Comparison of ENCODE assay signal across 24 mouse cellular contexts in the genomic region with DNA sequence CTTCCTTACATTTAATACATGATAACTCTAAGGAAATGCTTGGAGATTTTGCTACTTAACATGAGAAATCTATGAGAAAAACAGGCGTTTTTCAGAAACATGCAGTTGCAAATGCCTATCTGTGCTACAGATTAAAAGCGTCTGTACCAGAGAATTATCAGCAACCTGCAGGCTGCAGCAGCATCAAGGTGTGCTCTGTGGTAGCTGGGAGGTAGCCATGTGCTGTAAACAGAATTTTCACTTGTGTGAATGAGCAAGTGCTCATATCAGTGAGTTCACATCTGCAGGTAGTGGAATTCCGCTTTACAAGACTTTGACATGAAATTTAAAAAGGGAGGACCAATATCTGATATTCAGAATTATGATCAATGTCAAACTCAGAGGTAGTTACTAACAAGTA. TPM values are rescaled to one million over a fixed set of nuclear protein-coding genes. Genes with fewer than 3 reads are reported as not detected.
DNase-seq lines count a peak whose midpoint lies in the region; ATAC-seq and TF ChIP-seq lines count a peak whose summit lies in the region.
"Had no signal": no experiment of that assay in that cellular context is flagged by ENCODE, and none has a peak within 500 bp of the region (broad histone marks: within the 10 kb centered on the region; RNA-seq: fewer than 3 reads in every experiment).

No protein-coding gene starts in this region.

- no peak for TF ChIP-seq EP300 in lung, postnatal 0 days (IDR thresholded peaks at IDR 0.05)

- H3K4me1 ChIP-seq in liver, embryonic 12.5 days = peaks cover 7% of the 10 kb centered on the region; the same call in 1 of the 2 replicates
- peaks cover 6% of the 10 kb centered on the region; the same call in 1 of the 2 replicates for H3K4me1 ChIP-seq in liver, embryonic 15.5 days (replicated peaks)
- no peaks in the 10 kb centered on the region for H3K4me1 ChIP-seq in lung, postnatal 0 days (ENCODE audit: insufficient read depth, low read depth, low read length)
- no peaks in the 10 kb centered on the region for H3K4me1 ChIP-seq in hindbrain, embryonic 13.5 days (replicated peaks)
- H3K4me1 ChIP-seq: embryonic facial prominence, embryonic 13.5 days; forebrain, embryonic 12.5 days; forebrain, embryonic 15.5 days; hindbrain, embryonic 12.5 days had no signal

- no peak overlapping the region for H3K9ac ChIP-seq in liver, embryonic 12.5 days
- no peak overlapping the region for H3K9ac ChIP-seq in liver, embryonic 15.5 days
- H3K9ac ChIP-seq in lung, postnatal 0 days (replicated peaks; ENCODE audit: low read depth) = no peak overlapping the region
- no peak overlapping the region for H3K9ac ChIP-seq in hindbrain, embryonic 13.5 days
- H3K9ac ChIP-seq: embryonic facial prominence, embryonic 13.5 days; forebrain, embryonic 12.5 days; forebrain, embryonic 15.5 days; hindbrain, embryonic 12.5 days had no signal

- H3K4me3 ChIP-seq in liver, embryonic 12.5 days = no peak overlapping the region
- no peak overlapping the region for H3K4me3 ChIP-seq in liver, embryonic 15.5 days (replicated peaks)
- H3K4me3 ChIP-seq in lung, postnatal 0 days (ENCODE audit: low read depth, low read length) = no peak overlapping the region
- H3K4me3 ChIP-seq in hindbrain, embryonic 13.5 days = no peak overlapping the region
- H3K4me3 ChIP-seq: embryonic facial prominence, embryonic 10.5 days; embryonic facial prominence, embryonic 13.5 days; erythroblast, embryonic 14.5 days; forebrain, embryonic 12.5 days; forebrain, embryonic 15.5 days; hindbrain, embryonic 12.5 days had no signal

- H3K9me3 ChIP-seq in liver, embryonic 12.5 days (replicated peaks) = no peaks in the 10 kb centered on the region
- H3K9me3 ChIP-seq in liver, embryonic 15.5 days (replicated peaks) = no peaks in the 10 kb centered on the region
- H3K9me3 ChIP-seq in lung, postnatal 0 days (ENCODE audit: low read length) = no peaks in the 10 kb centered on the region
- H3K9me3 ChIP-seq in hindbrain, embryonic 13.5 days = no peaks in the 10 kb centered on the region
- H3K9me3 ChIP-seq: embryonic facial prominence, embryonic 10.5 days; embryonic facial prominence, embryonic 13.5 days; forebrain, embryonic 12.5 days; forebrain, embryonic 15.5 days; hindbrain, embryonic 12.5 days had no signal

- 31% methylated on average over 3 of the region's 3 CpGs for WGBS in liver, embryonic 12.5 days (ENCODE audit: insufficient replicate concordance)
- WGBS in liver, embryonic 15.5 days (ENCODE audit: insufficient replicate concordance) = 33% methylated on average over 3 of the region's 3 CpGs
- 75% methylated on average over 3 of the region's 3 CpGs for WGBS in lung, postnatal 0 days
- WGBS in hindbrain, embryonic 13.5 days = 94% methylated on average over 3 of the region's 3 CpGs

- no peak overlapping the region for H3K27ac ChIP-seq in liver, embryonic 12.5 days
- no peak overlapping the region for H3K27ac ChIP-seq in liver, embryonic 15.5 days (replicated peaks)
- no peak overlapping the region for H3K27ac ChIP-seq in lung, postnatal 0 days (ENCODE audit: low read length)
- H3K27ac ChIP-seq in hindbrain, embryonic 13.5 days = no peak overlapping the region
- H3K27ac ChIP-seq: embryonic facial prominence, embryonic 10.5 days; embryonic facial prominence, embryonic 13.5 days; forebrain, embryonic 12.5 days; forebrain, embryonic 15.5 days; hindbrain, embryonic 12.5 days had no signal

- TF ChIP-seq CTCF in lung, postnatal 0 days (IDR thresholded peaks at IDR 0.05) = no peak

- peak; percentile 40 for DNase-seq in c-Kit-positive CD71-positive TER-119-negative erythroid progenitor cells, embryonic 14.5 days (ENCODE audit: low read depth)
- DNase-seq in lung, postnatal 0 days (ENCODE audit: low spot score) = no peak
- DNase-seq: adrenal gland, adult 2 months; adrenal gland, postnatal 14 days; cerebellum, adult 11-12 months; cerebellum, adult 8-10 months; cerebellum, postnatal 10 days; cerebellum, postnatal 36 days; embryo, embryonic 11 days; gastrocnemius, postnatal 14 days; heart, adult 11 months had no signal

- peak; percentile 69; the same call in 1 of the 2 replicates for ATAC-seq in liver, embryonic 12.5 days
- peak; percentile 42; the same call in 1 of the 2 replicates for ATAC-seq in liver, embryonic 15.5 days (ENCODE audit: insufficient read depth)
- no peak for ATAC-seq in lung, postnatal 0 days
- ATAC-seq in inflammation-experienced regulatory T-cells, adult 6 months = no peak
- no peak for ATAC-seq in hindbrain, embryonic 13.5 days (ENCODE audit: low FRiP score)
- ATAC-seq: CD4-positive, CD25-positive, alpha-beta regulatory T cell, adult 4 months; forebrain, embryonic 15.5 days; hindbrain, embryonic 16.5 days had no signal

- peaks cover 11% of the 10 kb centered on the region for H3K36me3 ChIP-seq in liver, embryonic 12.5 days
- peaks cover 5% of the 10 kb centered on the region; the same call in 1 of the 2 replicates for H3K36me3 ChIP-seq in liver, embryonic 15.5 days (replicated peaks)
- no peaks in the 10 kb centered on the region for H3K36me3 ChIP-seq in lung, postnatal 0 days (ENCODE audit: insufficient read depth, low read length)
- H3K36me3 ChIP-seq in hindbrain, embryonic 13.5 days = peaks cover 4% of the 10 kb centered on the region; the same call in 1 of the 2 replicates
- H3K36me3 ChIP-seq: embryonic facial prominence, embryonic 13.5 days; forebrain, embryonic 12.5 days; forebrain, embryonic 15.5 days; hindbrain, embryonic 12.5 days had no signal

- no peak overlapping the region for H3K4me2 ChIP-seq in liver, embryonic 12.5 days
- H3K4me2 ChIP-seq in liver, embryonic 15.5 days = no peak overlapping the region
- H3K4me2 ChIP-seq in lung, postnatal 0 days (replicated peaks; ENCODE audit: low read depth, low read length) = no peak overlapping the region
- no peak overlapping the region for H3K4me2 ChIP-seq in hindbrain, embryonic 13.5 days
- H3K4me2 ChIP-seq: embryonic facial prominence, embryonic 13.5 days; forebrain, embryonic 12.5 days; forebrain, embryonic 15.5 days; heart, embryonic 11.5 days; hindbrain, embryonic 12.5 days had no signal

- H3K27me3 ChIP-seq in liver, embryonic 12.5 days (replicated peaks) = no peaks in the 10 kb centered on the region
- no peaks in the 10 kb centered on the region for H3K27me3 ChIP-seq in liver, embryonic 15.5 days
- H3K27me3 ChIP-seq in lung, postnatal 0 days (replicated peaks; ENCODE audit: insufficient read depth, low read length) = no peaks in the 10 kb centered on the region
- H3K27me3 ChIP-seq in hindbrain, embryonic 13.5 days = no peaks in the 10 kb centered on the region
- H3K27me3 ChIP-seq: embryonic facial prominence, embryonic 13.5 days; forebrain, embryonic 12.5 days; forebrain, embryonic 15.5 days; hindbrain, embryonic 12.5 days had no signal

RNA-seq across cellular contexts. Expression of a gene that starts 42.7 kb away (rescaled TPM):
- polyA plus RNA-seq in liver, embryonic 12.5 days (2016; fragmentation: Nextera tagmentation; extraction: Ambion mirVana) = 0.23 and 0.26 TPM in 2 replicates
- polyA plus RNA-seq in liver, embryonic 15.5 days (2015; fragmentation: Nextera tagmentation; extraction: Ambion mirVana) = 0.16 and 0.21 TPM in 2 replicates
- 0.47 and 0.67 TPM in 2 replicates for polyA plus RNA-seq in lung, postnatal 0 days (2015; fragmentation: Nextera tagmentation; extraction: Ambion mirVana)
- polyA plus RNA-seq in inflammation-experienced regulatory T-cells, adult 6 months (2017; shearing (Covaris generic)) = not detected
- polyA plus RNA-seq in hindbrain, embryonic 13.5 days (2015; fragmentation: Nextera tagmentation; extraction: Ambion mirVana) = 2.0 and 2.2 TPM in 2 replicates
- polyA plus RNA-seq: CD4-positive, CD25-positive, alpha-beta regulatory T cell, adult 4 months; erythroblast, embryonic 14.5 days had no signal

Comparison
In these comparisons a context has a peak if more than half of its experiments do, and no peak if none do; other contexts are left out.
1. ATAC-seq: peak in liver, embryonic 12.5 days (single experiment) and liver, embryonic 15.5 days (single experiment); none in lung, postnatal 0 days (single experiment), inflammation-experienced regulatory T-cells, adult 6 months (single experiment) and hindbrain, embryonic 13.5 days (single experiment).